Mouse (Mus musculus): ENCODE data around the gene Foxr1.
A peak's percentile ranks its signal among the peaks of the same experiment; 100 is the strongest.

Foxr1 gene

GRCm38 (mm10) chr9:44440961-44441360 is at the start of gene Foxr1:
Foxr1 (minus strand) TSS chr9:44441136.
- DNase-seq (ENCODE audit: low read depth, low spot score) = no peak

- DNase-seq (ENCODE audit: low read depth, low spot score) = no peak
These were observed 49.4 kb upstream of the Foxr1 start for GRCm38 (mm10) chr9:44490086-44490967.

- DNase-seq (ENCODE audit: low read depth, low spot score) = no peak
These were observed 48.7 kb upstream of the Foxr1 start for GRCm38 (mm10) chr9:44489651-44490085.

GRCm38 (mm10) chr9:44488855-44489381 is 48.0 kb upstream of the Foxr1 start:
- DNase-seq (ENCODE audit: low read depth, low spot score) = peak; percentile 77

- no peak for DNase-seq (ENCODE audit: low read depth, low spot score)
These were observed 47.5 kb upstream of the Foxr1 start for GRCm38 (mm10) chr9:44488416-44488815.

- peak; percentile 90 for DNase-seq (ENCODE audit: low read depth, low spot score)
These were observed 46.5 kb upstream of the Foxr1 start for GRCm38 (mm10) chr9:44487441-44487840.

GRCm38 (mm10) chr9:44486741-44487421 is 45.9 kb upstream of the Foxr1 start:
- DNase-seq (ENCODE audit: low read depth, low spot score) = no peak

- peak; percentile 67 for DNase-seq (ENCODE audit: low read depth, low spot score)
These were observed 45.4 kb upstream of the Foxr1 start for GRCm38 (mm10) chr9:44486335-44486734.

DNA sequence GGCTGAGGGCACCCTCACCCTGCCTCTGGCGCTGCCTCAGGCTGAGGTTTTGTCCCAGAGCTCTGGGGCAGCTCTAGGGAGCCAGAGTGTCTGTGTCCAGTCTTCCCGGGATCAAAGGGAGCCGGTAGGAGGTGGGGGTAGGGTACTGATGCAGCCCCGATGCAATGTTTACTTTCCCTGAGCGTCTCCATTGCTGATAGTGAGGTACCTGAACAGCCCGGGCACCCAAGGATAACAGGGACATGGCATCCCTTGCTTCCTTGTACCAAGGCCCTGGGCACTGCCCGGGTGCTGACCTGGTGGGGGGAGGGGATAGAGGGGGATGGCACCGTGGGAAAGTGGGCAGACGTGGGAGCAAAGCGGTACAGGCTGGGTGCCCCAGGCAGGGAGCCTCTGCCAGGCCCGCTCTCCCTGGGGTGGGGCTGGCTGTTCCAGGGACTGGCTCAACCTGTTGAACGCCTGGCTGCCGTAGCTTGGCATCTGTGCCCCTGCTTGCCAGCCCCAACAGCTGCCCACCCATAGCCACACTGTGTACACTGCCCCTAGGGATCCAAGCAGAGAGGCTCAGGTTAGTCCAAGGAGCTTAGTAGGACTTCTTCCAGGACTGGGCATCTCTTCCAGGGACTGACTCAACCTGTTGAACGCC is 44.7 kb upstream of the Foxr1 start:
- DNase-seq (ENCODE audit: low read depth, low spot score) = no peak

GRCm38 (mm10) chr9:44485105-44485515 is 44.2 kb upstream of the Foxr1 start:
- no peak for DNase-seq (ENCODE audit: low read depth, low spot score)

DNA sequence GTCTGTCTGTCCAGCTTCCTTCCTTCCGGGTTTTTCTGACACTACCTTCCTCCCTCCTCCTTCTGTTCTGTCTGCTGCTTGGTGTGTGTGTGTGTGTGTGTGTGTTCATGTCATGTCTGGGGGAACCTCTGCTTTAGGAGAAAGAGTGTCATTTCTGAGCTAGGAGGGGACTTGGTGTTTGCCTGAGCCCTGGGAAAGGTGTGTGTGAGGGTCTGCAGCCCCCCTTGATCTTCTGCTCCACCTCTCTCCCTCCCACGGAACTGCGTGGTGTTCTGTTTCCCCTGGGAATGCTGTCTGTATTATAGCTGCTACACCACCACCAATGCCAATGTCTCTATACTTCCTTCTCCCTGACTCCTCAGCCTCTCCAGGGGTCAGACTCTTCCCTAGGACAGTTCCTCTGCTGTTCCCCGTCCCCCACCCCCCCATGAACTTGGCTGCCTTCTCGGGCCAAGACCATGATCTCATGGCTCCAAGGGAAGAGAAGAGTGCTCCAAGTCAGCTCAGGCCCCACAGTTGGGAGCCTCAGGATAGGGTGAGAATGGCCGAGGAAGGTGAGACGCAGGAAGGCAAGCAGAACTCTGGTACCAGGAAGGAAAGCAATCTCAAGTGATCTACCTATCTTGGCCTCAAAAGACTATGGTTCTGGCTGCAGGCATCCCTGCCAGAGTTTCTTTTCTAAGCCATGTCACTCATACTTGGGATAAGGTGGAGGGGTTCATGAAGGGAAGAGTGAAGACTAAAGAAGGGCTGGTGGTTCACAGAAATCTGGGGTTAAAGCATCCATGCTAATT is 43.6 kb upstream of the Foxr1 start:
- DNase-seq (ENCODE audit: low read depth, low spot score) = no peak

DNA sequence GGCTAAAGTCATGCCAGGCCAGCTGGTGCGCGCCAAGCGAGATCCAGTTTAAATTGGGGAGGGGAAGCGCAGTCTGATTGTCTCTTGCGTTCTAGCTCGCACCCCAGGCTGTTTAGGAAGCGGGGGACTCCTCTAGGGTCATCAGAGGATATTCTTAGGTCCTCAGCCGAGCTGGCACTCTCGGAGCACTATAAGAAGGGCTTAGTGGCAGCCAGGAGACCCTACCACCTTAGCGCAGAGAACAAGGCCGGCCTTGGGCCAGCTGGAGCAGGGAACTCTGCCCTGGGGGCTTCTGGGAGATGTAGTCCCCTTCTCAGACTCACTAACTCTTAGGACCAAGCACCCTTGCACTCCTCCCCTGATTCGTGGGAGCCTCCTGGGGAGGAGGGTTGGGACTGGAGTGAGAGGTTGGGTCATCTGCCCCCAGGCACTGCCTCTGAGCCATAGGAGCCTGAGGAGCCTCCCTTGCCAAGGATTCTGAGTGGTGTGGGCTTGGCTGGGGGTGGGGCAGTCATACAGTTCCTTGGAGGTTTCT is 42.6 kb upstream of the Foxr1 start:
- peak; percentile 83 for DNase-seq (ENCODE audit: low read depth, low spot score)

DNA sequence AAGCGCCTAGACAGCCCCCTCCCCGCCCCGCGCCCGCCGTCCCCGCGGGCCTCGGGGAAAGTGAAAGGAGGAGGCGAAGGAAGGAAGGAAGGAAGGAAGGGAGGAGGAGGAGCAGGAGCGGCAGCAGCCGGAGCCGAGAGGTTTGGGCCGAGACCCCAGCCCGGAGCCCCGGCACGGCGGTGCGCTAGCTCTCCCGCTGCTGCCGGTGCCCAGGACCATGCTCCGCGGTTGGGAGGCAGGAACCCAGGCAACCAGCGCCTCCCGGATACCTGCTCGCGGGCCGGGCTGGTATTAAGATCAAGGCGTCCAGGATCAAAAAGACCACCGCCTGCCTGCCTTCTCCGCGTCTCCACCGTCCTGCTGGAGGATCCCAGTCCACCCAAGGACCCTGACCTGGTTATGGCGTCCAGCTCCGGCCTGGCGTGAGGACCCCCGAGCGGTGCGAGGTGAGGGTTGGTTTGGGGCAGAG is 42.1 kb upstream of the Foxr1 start:
- DNase-seq (ENCODE audit: low read depth, low spot score) = no peak

DNA sequence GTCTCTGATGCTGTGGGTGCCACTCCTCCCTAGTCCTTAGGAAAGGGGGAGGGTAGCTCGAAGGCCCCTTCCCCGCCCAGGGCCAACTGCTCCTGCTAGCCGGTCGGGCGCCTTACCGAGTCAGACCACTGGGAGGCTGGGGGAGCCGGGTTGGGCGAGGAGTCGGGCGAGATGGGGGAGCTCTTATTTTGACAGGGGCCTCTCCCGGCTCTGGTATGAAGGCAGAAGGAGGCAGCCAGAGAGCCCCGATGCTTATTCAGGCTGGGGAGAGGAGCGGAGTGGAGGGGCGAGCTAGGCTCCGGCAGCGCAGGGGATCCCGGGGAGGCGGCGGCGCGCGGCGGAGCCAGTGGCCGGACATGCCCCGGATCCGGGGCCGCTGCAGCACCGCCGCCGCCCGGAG is 41.6 kb upstream of the Foxr1 start, which contains the start of gene Bcl9l:
Bcl9l (plus strand) TSS at position 274 of the 400 bp plus-strand sequence.
- DNase-seq (ENCODE audit: low read depth, low spot score) = peak; percentile 92

DNA sequence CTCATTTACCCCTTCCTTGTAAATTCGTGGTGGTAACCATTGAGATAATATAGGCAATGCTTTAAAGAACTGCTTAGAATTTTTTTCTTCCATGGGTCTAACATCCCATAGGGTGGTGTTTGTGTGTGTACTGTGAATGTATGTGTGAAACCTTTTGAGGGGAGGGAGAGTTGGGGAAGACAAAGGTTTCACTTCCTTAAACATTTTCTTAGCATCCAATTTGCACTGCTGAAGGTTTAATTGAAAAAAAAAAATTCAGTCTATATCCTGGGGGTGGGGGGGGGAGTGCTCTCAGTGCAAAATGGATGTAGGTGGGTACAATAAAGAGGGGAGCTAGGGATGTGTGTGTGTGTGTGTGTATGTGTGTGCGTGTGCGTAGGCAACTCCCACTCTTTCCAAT is 41.2 kb upstream of the Foxr1 start:
- no peak for DNase-seq (ENCODE audit: low read depth, low spot score)

DNA sequence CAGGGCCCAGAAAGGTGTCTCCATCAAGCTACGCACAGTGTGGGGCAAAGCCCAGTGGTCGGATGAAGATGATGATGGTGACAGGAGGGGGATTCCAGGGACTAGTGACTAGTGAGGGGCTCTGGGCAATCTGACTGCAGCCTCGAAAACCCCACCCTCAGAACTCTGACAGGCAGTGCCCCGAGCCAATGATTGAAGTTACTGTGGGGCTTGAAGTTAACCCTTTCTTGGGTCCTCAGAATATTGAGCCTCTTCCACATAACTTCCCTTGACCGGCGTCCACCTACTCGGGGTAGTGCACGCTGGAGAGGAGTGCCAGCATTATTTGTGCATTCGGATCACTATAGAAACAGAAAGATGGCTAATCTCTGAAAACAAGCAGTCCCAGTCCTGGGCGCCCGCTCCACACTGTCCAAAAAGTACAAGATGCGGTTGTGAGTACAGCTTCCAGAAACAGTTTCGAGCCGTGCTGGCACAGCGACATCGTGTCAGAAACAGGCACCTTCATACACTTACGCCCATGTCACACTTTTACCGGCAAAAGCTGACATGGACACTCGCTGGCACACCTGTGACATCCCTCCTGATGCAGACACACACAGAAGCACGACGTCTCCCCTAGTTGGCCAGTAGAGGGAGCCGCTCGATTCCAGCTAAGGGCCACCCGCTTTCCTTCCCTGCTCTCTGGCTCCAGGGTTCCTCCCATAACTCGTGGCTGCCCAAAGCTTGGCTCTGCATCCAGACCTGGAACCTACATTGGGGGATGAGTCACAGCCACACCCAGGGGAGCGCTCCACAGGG is 38.9 kb upstream of the Foxr1 start:
- DNase-seq (ENCODE audit: low read depth, low spot score) = peak; percentile 95

DNA sequence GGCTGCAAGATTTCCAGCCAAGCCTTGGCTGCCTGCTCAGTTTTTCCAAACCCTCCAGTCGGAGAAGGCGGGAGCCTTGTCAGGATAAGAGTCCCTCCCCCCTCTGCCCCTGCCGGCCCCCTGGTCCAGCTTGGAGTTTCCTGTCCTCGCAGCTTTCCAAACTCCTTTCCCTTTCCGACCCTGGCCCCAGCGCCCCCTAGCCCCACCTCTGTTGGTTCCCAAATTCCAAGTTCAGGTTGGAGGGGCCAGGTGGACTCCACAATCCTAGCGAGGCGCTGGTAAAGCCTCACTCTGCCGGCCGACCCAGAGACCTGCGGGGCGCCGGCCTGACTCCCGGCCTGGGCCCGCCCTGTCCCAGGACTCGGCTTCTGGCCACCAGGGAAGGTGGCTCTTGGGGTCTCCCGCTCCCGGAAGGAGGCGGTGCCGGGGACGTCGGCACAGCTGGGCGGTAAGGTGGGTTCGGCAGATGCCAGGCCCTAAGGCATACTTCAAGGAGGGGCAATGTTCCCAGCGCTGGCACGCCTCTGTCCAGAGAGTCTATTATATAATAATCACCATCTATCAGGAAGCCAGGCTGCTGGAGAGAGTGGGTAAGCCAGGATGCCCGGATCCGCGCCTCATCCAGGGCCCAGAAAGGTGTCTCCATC is 38.1 kb upstream of the Foxr1 start:
- peak; percentile 72 for DNase-seq (ENCODE audit: low read depth, low spot score)

DNA sequence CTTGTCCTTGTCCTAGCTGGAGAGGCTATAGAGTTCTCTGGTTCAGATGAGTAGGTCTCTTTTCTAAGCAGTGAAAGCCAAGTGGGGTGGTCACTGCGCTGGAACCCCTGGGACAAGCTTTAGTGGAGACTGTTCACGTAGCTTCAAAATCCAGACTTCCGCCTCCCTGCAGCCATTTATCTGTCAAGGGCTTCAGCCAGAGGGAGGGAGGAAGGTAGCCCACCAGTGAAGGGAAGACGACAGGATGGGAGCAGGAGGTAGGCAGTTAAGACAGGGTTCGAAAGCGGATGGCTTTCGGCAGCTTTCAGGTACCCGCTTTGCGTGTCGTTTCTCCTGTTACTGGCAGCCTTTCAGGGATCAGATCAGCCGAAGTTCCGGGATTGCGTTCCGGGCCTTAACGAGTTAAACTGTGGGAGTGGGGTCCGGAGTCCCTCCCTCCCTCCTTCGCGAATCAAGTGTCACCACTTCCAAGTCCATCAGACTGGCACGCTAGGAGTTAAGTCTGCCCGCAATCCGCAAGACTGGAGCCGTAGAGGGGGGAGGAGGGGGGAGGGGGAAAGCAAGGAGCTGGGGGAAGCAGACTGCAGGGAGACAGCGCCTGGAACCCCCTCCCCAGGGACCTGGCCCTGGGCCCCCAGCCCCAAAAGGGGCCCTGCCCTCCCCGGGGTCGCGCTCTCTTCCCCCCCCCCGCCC is 37.4 kb upstream of the Foxr1 start:
- peak; percentile 68 for DNase-seq (ENCODE audit: low read depth, low spot score)
